Mouse (Mus musculus): ENCODE results near the gene Baz2b.

The Baz2b gene

DNA sequence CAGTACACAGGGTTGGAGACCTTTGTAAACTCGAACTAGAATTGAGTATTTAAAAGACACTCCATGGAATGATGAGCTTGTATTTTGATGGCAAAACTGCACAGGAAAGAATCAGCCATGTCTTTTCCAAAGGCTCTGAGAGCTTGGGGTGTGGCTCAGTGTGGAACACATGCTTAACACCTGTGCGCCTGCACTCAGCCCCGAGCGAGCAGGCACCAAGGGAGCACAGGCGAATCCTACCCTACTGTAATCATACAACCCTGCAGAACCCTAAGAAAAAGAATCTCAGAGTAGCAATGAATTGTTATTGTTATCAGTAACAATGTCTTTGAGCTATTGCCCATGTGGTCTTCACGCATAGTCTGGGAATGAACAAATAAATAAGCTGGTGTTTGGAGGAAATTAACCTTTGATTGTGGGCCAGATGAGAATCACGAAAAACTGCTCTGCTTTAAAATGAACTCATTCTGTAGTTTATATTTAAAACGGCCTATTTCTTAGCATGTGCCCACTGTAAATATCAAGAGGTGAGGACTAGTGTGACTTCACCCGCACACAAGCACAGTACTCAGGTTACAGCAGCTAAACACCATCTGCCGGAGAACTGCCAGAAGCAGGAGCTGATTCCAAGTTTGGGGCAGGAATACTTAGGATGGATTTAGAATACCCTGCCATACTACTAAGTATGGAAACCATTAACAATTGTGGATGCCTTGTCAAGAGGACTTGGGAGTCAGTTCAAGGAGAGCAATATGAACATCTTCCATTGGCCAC lies 77.2 kb downstream of the Baz2b start:
- DNase-seq (ENCODE audit: extremely low spot score, low spot score), result no peak

- DNase-seq (ENCODE audit: extremely low spot score, low spot score), result no peak
Observed at GRCm38 (mm10) chr2:60128631-60129030, 81.0 kb downstream of the Baz2b start.

GRCm38 (mm10) chr2:60126831-60127230 lies 82.8 kb downstream of the Baz2b start:
- DNase-seq (ENCODE audit: extremely low spot score, low spot score), result no peak

DNA sequence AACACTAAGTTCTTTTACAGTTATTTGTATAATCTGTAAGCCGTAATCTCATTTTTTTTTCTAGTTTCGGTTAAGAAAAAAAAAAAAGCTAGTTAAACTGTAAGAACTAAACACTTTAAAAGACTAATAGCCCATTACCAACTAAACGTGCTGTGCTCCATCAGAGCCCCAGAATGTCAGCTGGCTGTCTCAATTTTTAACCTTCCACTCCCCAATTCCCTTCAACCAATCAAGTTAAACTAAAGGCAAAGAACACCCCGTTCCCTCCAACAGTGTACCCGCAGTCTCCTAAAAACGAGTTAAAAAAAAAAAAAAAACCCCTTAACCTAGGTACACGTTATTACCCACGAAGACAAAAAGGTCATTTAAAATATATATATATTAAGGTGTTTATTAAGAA lies 83.3 kb downstream of the Baz2b start:
- no peak for DNase-seq (ENCODE audit: extremely low spot score, low spot score)

- DNase-seq (ENCODE audit: extremely low spot score, low spot score), result peak; percentile 84
Observed at GRCm38 (mm10) chr2:60125049-60126004, 84.3 kb downstream of the Baz2b start.

GRCm38 (mm10) chr2:60124648-60125048 lies 85.0 kb downstream of the Baz2b start:
- DNase-seq (ENCODE audit: extremely low spot score, low spot score), result peak; percentile 79

- no peak for DNase-seq (ENCODE audit: extremely low spot score, low spot score)
Observed at GRCm38 (mm10) chr2:60123911-60124647, 85.6 kb downstream of the Baz2b start.

DNA sequence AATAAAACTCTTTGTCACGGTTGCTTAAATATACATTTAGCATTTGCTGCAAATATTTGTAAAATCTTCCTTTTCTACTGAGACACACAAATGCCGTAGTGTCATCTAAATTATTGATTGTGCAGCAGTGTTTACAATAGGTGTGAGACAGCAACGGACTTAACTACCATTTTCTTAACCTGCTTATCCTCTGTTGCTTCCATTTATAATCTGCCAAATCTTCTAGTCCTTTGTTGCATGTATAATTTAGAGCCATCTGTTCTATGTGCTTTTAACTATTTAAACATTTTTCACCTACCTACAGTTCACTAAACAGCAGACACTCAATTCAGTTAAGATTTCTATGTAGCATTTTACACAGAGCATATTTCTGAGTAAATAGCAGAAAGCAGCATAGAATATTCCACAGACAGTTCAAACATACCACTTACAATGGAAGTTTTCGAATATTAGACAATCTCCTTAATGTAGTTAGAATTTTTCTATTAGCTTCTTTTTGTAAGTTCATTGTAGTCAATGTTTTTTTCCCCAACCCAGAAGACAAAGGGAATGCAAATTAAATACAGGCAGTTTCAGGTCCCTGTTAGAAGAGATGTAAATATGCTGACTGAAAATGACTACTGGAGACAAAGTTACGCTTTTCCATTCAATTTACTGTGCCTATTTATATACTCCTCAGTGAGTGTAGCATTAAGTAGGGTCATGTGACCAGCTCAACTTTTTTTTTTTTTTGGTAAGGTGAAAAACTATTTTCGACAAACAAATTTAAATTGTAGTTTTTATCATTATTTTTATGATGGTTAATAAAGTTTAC lies 86.4 kb downstream of the Baz2b start:
- no peak for DNase-seq (ENCODE audit: extremely low spot score, low spot score)

DNA sequence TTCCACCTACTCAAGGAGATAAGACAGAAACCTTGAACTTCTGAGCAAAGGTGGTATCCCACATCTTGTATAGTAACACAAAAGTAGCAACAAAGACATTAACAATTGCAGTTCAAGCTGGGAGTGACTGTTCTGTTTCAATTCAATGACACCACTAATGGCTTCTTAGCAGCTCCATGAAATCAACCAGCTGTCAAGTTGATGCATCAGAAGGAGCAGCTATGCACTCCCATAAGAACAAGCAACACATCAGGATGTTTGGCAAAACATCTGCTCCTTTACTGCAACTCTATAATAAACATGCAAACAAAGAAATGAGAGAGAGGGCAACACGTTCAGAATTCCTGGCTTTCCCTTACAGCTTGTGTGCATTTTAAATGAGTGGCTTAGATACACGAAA lies 87.5 kb downstream of the Baz2b start:
- no peak for DNase-seq (ENCODE audit: extremely low spot score, low spot score)

DNA sequence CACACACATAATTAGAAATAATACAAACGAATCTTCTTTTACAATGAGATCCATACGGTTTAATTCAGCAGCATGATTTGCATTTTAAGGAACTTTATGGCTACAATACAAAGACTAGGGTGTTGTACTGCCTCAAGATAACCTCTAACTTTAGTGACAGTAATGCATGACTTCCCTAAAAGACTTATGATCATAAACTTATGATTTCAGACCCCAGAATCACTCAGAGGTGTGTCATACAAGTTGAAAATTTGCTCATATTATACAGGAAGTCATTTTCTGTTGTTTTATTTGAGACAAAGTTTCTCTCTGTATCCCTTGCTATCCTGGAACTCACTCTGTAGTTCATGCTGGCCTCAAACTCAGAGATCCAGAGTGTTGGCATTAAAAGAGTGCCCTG lies 89.0 kb downstream of the Baz2b start:
- no peak for DNase-seq (ENCODE audit: extremely low spot score, low spot score)

- DNase-seq (ENCODE audit: extremely low spot score, low spot score), result no peak
Observed at GRCm38 (mm10) chr2:60118684-60119558, 90.7 kb downstream of the Baz2b start.

DNA sequence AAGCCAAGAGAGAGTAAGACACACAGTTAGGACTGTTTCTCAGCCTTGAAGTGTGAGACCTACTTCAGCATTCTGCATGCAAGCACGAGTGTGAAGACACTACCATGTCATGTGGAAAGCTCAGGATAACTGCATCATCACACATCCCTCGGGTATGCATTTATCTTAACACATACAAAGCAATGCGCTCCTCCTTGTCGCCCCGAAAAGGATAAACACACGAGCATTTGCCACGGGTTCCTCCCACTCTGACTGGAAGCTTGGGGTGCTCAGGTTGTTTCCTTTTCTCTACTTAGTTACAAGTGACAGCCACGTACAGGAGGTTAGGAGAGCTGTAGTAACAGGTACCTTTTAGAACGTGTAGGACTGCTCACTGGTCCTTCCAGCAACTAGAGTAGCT lies 91.8 kb downstream of the Baz2b start:
- no peak for DNase-seq (ENCODE audit: extremely low spot score, low spot score)

DNA sequence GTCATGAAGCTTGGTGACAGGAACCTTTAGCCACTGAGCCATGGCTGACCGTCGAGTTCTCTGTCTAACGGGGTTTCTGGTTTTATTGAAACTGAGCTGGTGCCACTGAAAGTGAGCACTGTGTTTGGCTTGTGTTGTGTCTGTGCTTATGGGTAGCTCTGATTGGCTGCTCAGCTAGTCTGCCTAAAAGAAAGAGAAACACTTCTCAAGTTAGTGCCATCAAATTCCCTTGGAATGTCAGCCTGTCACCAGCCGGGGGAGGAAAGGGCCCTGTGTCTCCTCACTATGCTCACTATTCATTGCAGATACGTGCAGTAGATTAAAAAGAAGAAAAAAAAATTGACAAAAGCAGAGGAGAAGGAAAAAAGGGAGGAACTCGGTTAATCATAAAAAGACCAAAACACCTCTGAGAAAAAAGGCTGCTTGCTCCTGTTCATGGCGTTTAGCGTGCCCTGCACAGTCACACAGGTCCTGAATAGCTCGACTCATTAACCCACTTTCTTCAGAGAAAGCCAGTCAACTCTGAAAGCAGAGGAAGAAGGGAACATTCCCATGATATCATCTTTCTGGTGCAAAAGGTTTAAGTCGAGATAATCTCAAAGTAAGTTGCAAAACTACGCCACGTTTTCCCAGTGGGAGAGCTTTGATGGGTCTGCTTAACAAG lies 93.6 kb downstream of the Baz2b start:
- DNase-seq (ENCODE audit: extremely low spot score, low spot score), result no peak

DNA sequence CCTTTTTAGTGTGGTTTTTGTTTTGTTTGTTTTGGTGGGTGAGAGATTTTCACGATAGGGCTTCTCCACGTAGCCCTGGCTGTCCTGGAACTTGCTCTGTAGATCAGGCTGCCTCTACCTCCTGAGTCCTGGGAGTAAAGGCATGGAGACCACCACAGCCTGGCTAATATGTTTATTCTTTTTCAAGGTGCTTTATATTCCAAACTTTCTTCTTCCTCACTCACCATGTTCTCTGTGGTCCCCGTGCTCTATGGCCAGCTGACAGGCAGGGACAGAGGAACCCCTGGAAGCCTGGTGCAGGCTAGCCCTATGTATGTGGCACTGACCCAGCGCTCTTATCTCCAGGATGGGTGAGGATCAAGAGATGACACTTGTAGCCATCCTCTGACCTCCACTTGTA lies 94.7 kb downstream of the Baz2b start:
- DNase-seq (ENCODE audit: extremely low spot score, low spot score), result no peak

GRCm38 (mm10) chr2:60113661-60114560 lies 95.7 kb downstream of the Baz2b start:
- DNase-seq (ENCODE audit: extremely low spot score, low spot score), result no peak

DNA sequence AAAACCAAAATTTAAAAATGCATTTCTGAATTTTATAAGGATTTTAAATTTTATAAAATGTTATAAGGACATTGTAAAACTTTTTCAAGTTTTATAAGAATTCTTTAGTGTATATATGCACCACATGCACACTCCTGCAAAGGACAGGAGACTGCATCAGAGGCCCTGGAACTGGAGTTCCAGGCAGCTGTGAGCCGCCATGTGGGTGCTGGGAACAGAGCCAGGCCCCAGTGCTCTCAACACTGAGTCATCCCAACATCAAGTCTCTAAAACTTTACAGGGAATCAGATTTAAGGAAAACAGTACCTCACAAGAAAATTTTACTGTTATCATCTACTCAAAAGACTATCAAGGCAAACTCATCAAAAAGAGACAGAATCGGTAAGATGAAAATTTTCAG lies 97.5 kb downstream of the Baz2b start:
- no peak for DNase-seq (ENCODE audit: extremely low spot score, low spot score)

DNA sequence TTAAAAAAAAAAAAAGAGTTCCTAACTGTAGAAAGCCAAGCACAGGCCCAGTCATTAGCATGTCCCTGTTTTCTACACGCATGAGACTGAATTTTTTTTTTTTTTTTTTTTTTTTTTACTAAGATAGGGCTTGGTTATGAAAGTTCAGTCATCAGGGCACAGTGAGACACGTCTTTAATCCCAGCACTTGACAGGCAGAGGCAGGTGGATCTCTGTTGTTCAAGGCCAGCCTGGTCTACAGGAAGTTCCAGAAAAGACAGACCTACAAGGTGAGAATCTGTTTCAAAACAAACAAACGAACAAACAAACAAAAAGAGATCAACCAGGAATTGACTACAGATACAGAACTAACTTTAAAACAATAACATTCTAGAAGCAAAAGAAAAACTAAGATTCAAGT lies 100.6 kb downstream of the Baz2b start:
- DNase-seq (ENCODE audit: extremely low spot score, low spot score), result no peak

GRCm38 (mm10) chr2:60096625-60097024 lies 113.0 kb downstream of the Baz2b start:
- no peak for DNase-seq (ENCODE audit: extremely low spot score, low spot score)

Measured in neural tube, embryonic 10.5 days (tissue).